ENCODE assay signal across 22 mouse cellular contexts in the genomic region with DNA sequence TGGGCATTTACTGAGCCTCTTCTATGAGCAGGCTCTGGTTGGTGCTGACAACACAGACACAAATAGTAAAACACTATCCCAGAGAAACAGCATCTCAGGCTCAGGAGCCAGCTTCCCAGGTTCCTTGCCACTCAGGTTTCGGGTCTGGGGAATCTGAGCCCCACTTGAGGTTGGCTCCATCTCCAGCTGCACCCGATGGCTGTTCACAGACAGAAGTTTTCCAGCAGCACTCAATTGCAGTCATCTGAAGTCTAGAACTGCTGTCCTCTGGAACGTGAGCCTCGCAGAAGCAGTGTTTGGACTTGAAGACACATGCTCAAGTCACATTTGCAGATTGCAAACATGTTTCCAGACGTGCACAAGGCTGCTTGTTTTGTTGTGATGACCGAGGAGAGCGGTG.
DNase-seq lines count a peak whose midpoint lies in the region; ATAC-seq and TF ChIP-seq lines count a peak whose summit lies in the region.
"Had no signal": no experiment of that assay in that cellular context is flagged by ENCODE, and none has a peak within 500 bp of the region (broad histone marks: within the 10 kb centered on the region; RNA-seq: fewer than 3 reads in every experiment).

No protein-coding gene starts in this region.

- no peak overlapping the region for H3K4me2 ChIP-seq in lung, embryonic 14.5 days
- H3K4me2 ChIP-seq: embryonic facial prominence, embryonic 13.5 days; embryonic facial prominence, embryonic 15.5 days; forebrain, embryonic 12.5 days had no signal

- ATAC-seq in lung, embryonic 14.5 days (ENCODE audit: insufficient read depth) = no peak
- ATAC-seq: forebrain, embryonic 14.5 days had no signal

- no peak overlapping the region for H3K9ac ChIP-seq in lung, embryonic 14.5 days
- H3K9ac ChIP-seq: embryonic facial prominence, embryonic 13.5 days; embryonic facial prominence, embryonic 15.5 days; forebrain, embryonic 12.5 days had no signal

- no peaks in the 10 kb centered on the region for H3K9me3 ChIP-seq in heart, embryonic 10.5 days
- no peaks in the 10 kb centered on the region for H3K9me3 ChIP-seq in lung, embryonic 14.5 days (ENCODE audit: low read depth, low read length)
- H3K9me3 ChIP-seq: embryonic facial prominence, embryonic 13.5 days; embryonic facial prominence, embryonic 15.5 days; forebrain, embryonic 10.5 days; forebrain, embryonic 12.5 days had no signal

- H3K36me3 ChIP-seq in heart, embryonic 10.5 days = peaks cover 6% of the 10 kb centered on the region; the same call in 1 of the 2 replicates
- H3K36me3 ChIP-seq in lung, embryonic 14.5 days (ENCODE audit: insufficient read depth) = no peaks in the 10 kb centered on the region
- H3K36me3 ChIP-seq: embryonic facial prominence, embryonic 13.5 days; embryonic facial prominence, embryonic 15.5 days; forebrain, embryonic 10.5 days; forebrain, embryonic 12.5 days had no signal

- no peak for TF ChIP-seq CTCF in gastrocnemius, adult 2 months (IDR thresholded peaks at IDR 0.05)
- no peak for TF ChIP-seq CTCF in lung, embryonic 14.5 days (IDR thresholded peaks at IDR 0.05; ENCODE audit: low read depth)

- WGBS in heart, embryonic 10.5 days = 86% methylated on average over 7 of the region's 7 CpGs
- WGBS in lung, embryonic 14.5 days = 63% methylated on average over 7 of the region's 7 CpGs

- no peaks in the 10 kb centered on the region for H3K27me3 ChIP-seq in heart, embryonic 10.5 days (ENCODE audit: insufficient read depth, poor library complexity, severe bottlenecking)
- H3K27me3 ChIP-seq in lung, embryonic 14.5 days (ENCODE audit: insufficient read depth, low read length) = no peaks in the 10 kb centered on the region
- H3K27me3 ChIP-seq: embryonic facial prominence, embryonic 13.5 days; embryonic facial prominence, embryonic 15.5 days; forebrain, embryonic 12.5 days had no signal

- H3K4me1 ChIP-seq in heart, embryonic 10.5 days = no peaks in the 10 kb centered on the region
- H3K4me1 ChIP-seq in lung, embryonic 14.5 days (ENCODE audit: insufficient read depth) = no peaks in the 10 kb centered on the region
- H3K4me1 ChIP-seq: embryonic facial prominence, embryonic 13.5 days; embryonic facial prominence, embryonic 15.5 days; forebrain, embryonic 12.5 days had no signal

- peak; percentile 29 for DNase-seq in gastrocnemius, adult 2 months
- no peak for DNase-seq in gastrocnemius, adult 8-10 months (ENCODE audit: low spot score in 2 of 2)
- peak; percentile 36 for DNase-seq in heart, embryonic 10.5 days (ENCODE audit: low spot score)
- no peak for DNase-seq in heart, postnatal 14 days
- peak; percentile 14 for DNase-seq in lung, embryonic 14.5 days
- no peak for DNase-seq in lung, postnatal 14 days
- DNase-seq: adrenal gland, adult 2 months; adrenal gland, postnatal 10 days; adrenal gland, postnatal 25 days; cerebellum, adult 11 months; cerebellum, adult 18-20 months; cerebellum, adult 8-10 months; cerebellum, adult 9-11 months; cerebellum, postnatal 14 days; cerebellum, postnatal 36 days; embryo, embryonic 11 days had no signal

- intact Hi-C loops in gastrocnemius, adult 2 months (cut with DNase I) = no loop called here
- intact Hi-C loops in heart, postnatal 14 days (cut with DNase I) = no loop called here

- H3K4me3 ChIP-seq in gastrocnemius, adult 2 months = no peak overlapping the region
- H3K4me3 ChIP-seq in heart, embryonic 10.5 days = no peak overlapping the region
- no peak overlapping the region for H3K4me3 ChIP-seq in lung, embryonic 14.5 days (ENCODE audit: low read depth, low read length)
- H3K4me3 ChIP-seq: embryonic facial prominence, embryonic 13.5 days; embryonic facial prominence, embryonic 15.5 days; erythroblast, embryonic 14.5 days; forebrain, embryonic 10.5 days; forebrain, embryonic 12.5 days had no signal

- no peak overlapping the region for H3K27ac ChIP-seq in gastrocnemius, adult 2 months
- H3K27ac ChIP-seq in heart, embryonic 10.5 days = no peak overlapping the region
- no peak overlapping the region for H3K27ac ChIP-seq in lung, embryonic 14.5 days (ENCODE audit: low read depth)
- H3K27ac ChIP-seq: embryonic facial prominence, embryonic 13.5 days; embryonic facial prominence, embryonic 15.5 days; forebrain, embryonic 10.5 days; forebrain, embryonic 12.5 days had no signal

Comparison
In these comparisons a context has a peak if more than half of its experiments do, and no peak if none do; other contexts are left out.
1. DNase-seq: peak in gastrocnemius, adult 2 months (single experiment), heart, embryonic 10.5 days (single experiment) and lung, embryonic 14.5 days (single experiment); none in gastrocnemius, adult 8-10 months (0 of 2), heart, postnatal 14 days (0 of 2) and lung, postnatal 14 days (single experiment).